In genomic region chr6:144061814-144062213, GRCm38 (mm10) we compare ENCODE assay signal across 20 mouse cellular contexts.
"Had no signal": no experiment of that assay in that cellular context is flagged by ENCODE, and none has a peak within 500 bp of the region (broad histone marks: within the 10 kb centered on the region; RNA-seq: fewer than 3 reads in every experiment).

No protein-coding gene starts in this region.

- ATAC-seq: liver, postnatal 0 days; lung, postnatal 0 days; midbrain, embryonic 15.5 days had no signal

- H3K27me3 ChIP-seq: lung, embryonic 15.5 days; megakaryocyte, embryonic 14.5 days; midbrain, embryonic 12.5 days; midbrain, embryonic 15.5 days; neural tube, embryonic 13.5 days; neural tube, embryonic 15.5 days had no signal

- H3K36me3 ChIP-seq: lung, embryonic 15.5 days; midbrain, embryonic 12.5 days; midbrain, embryonic 15.5 days; neural tube, embryonic 13.5 days; neural tube, embryonic 15.5 days had no signal

- H3K4me3 ChIP-seq: lung, embryonic 15.5 days; megakaryocyte, embryonic 14.5 days; midbrain, embryonic 12.5 days; midbrain, embryonic 15.5 days; neural tube, embryonic 13.5 days; neural tube, embryonic 15.5 days had no signal

- H3K4me1 ChIP-seq: megakaryocyte, embryonic 14.5 days had no signal

- H3K27ac ChIP-seq: lung, embryonic 15.5 days; macrophage; midbrain, embryonic 12.5 days; midbrain, embryonic 15.5 days; neural tube, embryonic 13.5 days; neural tube, embryonic 15.5 days had no signal

- DNase-seq: liver, postnatal 0 days; lung, adult 2 months; lung, postnatal 14 days; lung, postnatal 36 days; retina, postnatal 1 day; right cerebral cortex, adult 18-20 months; right cerebral cortex, postnatal 25 days; right cerebral cortex, postnatal 4 days; spleen, adult 18-20 months; thymus, adult 18-20 months; thymus, postnatal 14 days; thymus, postnatal 36 days had no signal

- H3K9me3 ChIP-seq: lung, embryonic 15.5 days; midbrain, embryonic 12.5 days; midbrain, embryonic 15.5 days; neural tube, embryonic 13.5 days; neural tube, embryonic 15.5 days had no signal

- H3K4me2 ChIP-seq: lung, embryonic 15.5 days; midbrain, embryonic 12.5 days; midbrain, embryonic 15.5 days; neural tube, embryonic 13.5 days; neural tube, embryonic 15.5 days had no signal

- H3K9ac ChIP-seq: liver, postnatal 0 days; lung, embryonic 15.5 days; midbrain, embryonic 12.5 days; midbrain, embryonic 15.5 days; neural tube, embryonic 13.5 days; neural tube, embryonic 15.5 days had no signal
